Mouse (Mus musculus) heart, embryonic 11.5 days (tissue): ENCODE data around the gene Cep95. TPM values are rescaled to one million over a fixed set of nuclear protein-coding genes. Genes with fewer than 3 reads are reported as not detected.

Experiments
- ATAC-seq: fragments of 200-750 bp; cut with Nextera tagmentation; replicated peaks from 2 replicates; pipeline ENCODE4 v1.8.0; 2017; ENCODE audit warnings: moderate library complexity; ENCODE audit not compliant: insufficient number of reproducible peaks, low FRiP score, low TSS enrichment
- H3K27ac ChIP-seq: fragments of 300-500 bp; sonication (generic); 2 replicates; pipeline ENCODE4 v1.5.1; 2014; ENCODE audit warnings: mild to moderate bottlenecking, low read depth, low read length
- H3K27me3 ChIP-seq: fragments of 300-500 bp; sonication (generic); 2 replicates; pipeline ENCODE4 v1.6.1; 2014; ENCODE audit warnings: mild to moderate bottlenecking, low read length, mixed read lengths; ENCODE audit not compliant: control insufficient read depth, insufficient read depth
- H3K36me3 ChIP-seq: fragments of 300-500 bp; sonication (generic); 2 replicates; pipeline ENCODE4 v1.6.1; 2014; ENCODE audit warnings: mild to moderate bottlenecking, low read length, moderate library complexity, mixed read lengths; ENCODE audit not compliant: control insufficient read depth, insufficient read depth
- H3K4me1 ChIP-seq: fragments of 300-500 bp; sonication (generic); 2 replicates; pipeline ENCODE4 v1.6.1; 2014; ENCODE audit warnings: low read length; ENCODE audit not compliant: control insufficient read depth, insufficient read depth
- H3K4me2 ChIP-seq: fragments of 300-500 bp; sonication (generic); 2 replicates; pipeline ENCODE4 v1.6.1; 2014; ENCODE audit warnings: mild to moderate bottlenecking, moderate library complexity
- H3K4me3 ChIP-seq: fragments of 300-500 bp; sonication (generic); 2 replicates; pipeline ENCODE4 v1.5.1; 2014; ENCODE audit warnings: low read depth, low read length
- H3K9ac ChIP-seq: fragments of 300-500 bp; sonication (generic); 2 replicates; pipeline ENCODE4 v1.6.1; 2014; ENCODE audit warnings: mild to moderate bottlenecking, low read depth, low read length, moderate library complexity
- H3K9me3 ChIP-seq: fragments of 300-500 bp; sonication (generic); replicated peaks from 2 replicates; pipeline ENCODE4 v1.6.1; 2016; ENCODE audit warnings: low read length; ENCODE audit not compliant: control insufficient read depth
- WGBS: fragments of 180-500 bp; shearing (Covaris S2); extraction: QIAGEN DNeasy Blood & Tissue Kit; methylation state at CpG from one replicate; pipeline ENCODE4 v1.1.7; 2014; ENCODE audit not compliant: insufficient replicate concordance; 5-methylcytosine and 5-hydroxymethylcytosine counted together
- polyA plus RNA-seq: library from polyadenylated mRNA; unstranded; fragments of >200 nt; fragmentation: Nextera tagmentation; extraction: Ambion mirVana; gene quantifications from 2 replicates; pipeline ENCODE4 v1.2.1, GENCODE M21; 2014

The Cep95 gene
- polyA plus RNA-seq, 1 experiment from 2014 or later = 17.0 TPM

- 0 out of 2 replicates have a peak, but pooled peaks cover 2% of the 10 kb centered on the region for H3K9me3 ChIP-seq
- no peaks in the 10 kb centered on the region for H3K36me3 ChIP-seq
- H3K4me1 ChIP-seq = peaks cover 4% of the 10 kb centered on the region; the same call in 1 of the 2 replicates
- H3K9ac ChIP-seq = no peak within 1 kb of the TSS
- no peaks in the 10 kb centered on the region for H3K27me3 ChIP-seq
- no peak within 1 kb of the TSS for H3K27ac ChIP-seq
- ATAC-seq = no peak
- H3K4me2 ChIP-seq = no peak within 1 kb of the TSS
- 79% methylated on average over 17 of the region's 17 CpGs for WGBS
- no peak within 1 kb of the TSS for H3K4me3 ChIP-seq
Observed at GRCm38 (mm10) chr11:106751039-106752018, 37.7 kb upstream of the Cep95 start, which contains the start of gene Milr1. Gene Milr1, plus strand, starts transcription at chr11:106751226.

GRCm38 (mm10) chr11:106752103-106752502 is 36.9 kb upstream of the Cep95 start:
- H3K9ac ChIP-seq = no peak overlapping the region
- 0 out of 2 replicates have a peak, but pooled peaks cover 2% of the 10 kb centered on the region for H3K9me3 ChIP-seq
- H3K27ac ChIP-seq = no peak overlapping the region
- H3K4me2 ChIP-seq = no peak overlapping the region
- no peaks in the 10 kb centered on the region for H3K27me3 ChIP-seq
- no peak overlapping the region for H3K4me3 ChIP-seq
- no peak for ATAC-seq
- no peaks in the 10 kb centered on the region for H3K36me3 ChIP-seq
- WGBS = 72% methylated on average over 7 of the region's 7 CpGs
- H3K4me1 ChIP-seq = peaks cover 4% of the 10 kb centered on the region; the same call in 1 of the 2 replicates

- no peak overlapping the region for H3K9ac ChIP-seq
- peaks cover 9% of the 10 kb centered on the region for H3K4me1 ChIP-seq
- H3K27ac ChIP-seq = no peak overlapping the region
- ATAC-seq = no peak
- no peaks in the 10 kb centered on the region for H3K9me3 ChIP-seq
- no peak overlapping the region for H3K4me2 ChIP-seq
- H3K36me3 ChIP-seq = no peaks in the 10 kb centered on the region
- H3K4me3 ChIP-seq = no peak overlapping the region
- WGBS = 61% methylated on average over 6 of the region's 6 CpGs
- H3K27me3 ChIP-seq = no peaks in the 10 kb centered on the region
Observed at GRCm38 (mm10) chr11:106753314-106753713, 35.7 kb upstream of the Cep95 start.

GRCm38 (mm10) chr11:106755583-106755982 is 33.5 kb upstream of the Cep95 start:
- H3K27me3 ChIP-seq = no peaks in the 10 kb centered on the region
- no peak for ATAC-seq
- H3K4me1 ChIP-seq = peaks cover 5% of the 10 kb centered on the region
- no peak overlapping the region for H3K27ac ChIP-seq
- WGBS = 28% methylated on average over 5 of the region's 5 CpGs
- no peaks in the 10 kb centered on the region for H3K9me3 ChIP-seq
- H3K9ac ChIP-seq = no peak overlapping the region
- H3K4me2 ChIP-seq = no peak overlapping the region
- no peaks in the 10 kb centered on the region for H3K36me3 ChIP-seq
- H3K4me3 ChIP-seq = no peak overlapping the region

- H3K36me3 ChIP-seq = no peaks in the 10 kb centered on the region
- ATAC-seq = no peak
- H3K9me3 ChIP-seq = no peaks in the 10 kb centered on the region
- no peak overlapping the region for H3K9ac ChIP-seq
- H3K27me3 ChIP-seq = no peaks in the 10 kb centered on the region
- H3K27ac ChIP-seq = no peak overlapping the region
- no peak overlapping the region for H3K4me2 ChIP-seq
- 96% methylated on average over 3 of the region's 3 CpGs for WGBS
- H3K4me3 ChIP-seq = no peak overlapping the region
- H3K4me1 ChIP-seq = peaks cover 30% of the 10 kb centered on the region
Observed at GRCm38 (mm10) chr11:106759028-106759427, 30.0 kb upstream of the Cep95 start.

- Histone ChIP-seq H3K36me3 (no peaks in the 10 kb centered on the region), H3K27ac (0 out of 2 replicates have a peak overlapping the region, but pooled peaks have one; percentile 94), H3K4me3 (no peak overlapping the region), H3K4me2 (no peak overlapping the region), H3K9me3 (no peaks in the 10 kb centered on the region), H3K4me1 (peaks cover 35% of the 10 kb centered on the region), H3K9ac (no peak overlapping the region), H3K27me3 (no peaks in the 10 kb centered on the region)
- whole genome bisulfite sequencing = 83% methylated on average over 5 of the region's 5 CpGs
- no peak for ATAC-seq
Observed at GRCm38 (mm10) chr11:106760511-106760910, 28.5 kb upstream of the Cep95 start.

GRCm38 (mm10) chr11:106762139-106762799 is 26.8 kb upstream of the Cep95 start:
- Histone ChIP-seq H3K4me2 (peak overlapping the region; percentile 5; the same call in 1 of the 2 replicates), H3K4me3 (no peak overlapping the region), H3K9me3 (no peaks in the 10 kb centered on the region), H3K27me3 (no peaks in the 10 kb centered on the region), H3K27ac (peak overlapping the region; percentile 94), H3K4me1 (peaks cover 35% of the 10 kb centered on the region), H3K9ac (no peak overlapping the region), H3K36me3 (peaks cover 10% of the 10 kb centered on the region; the same call in 1 of the 2 replicates)
- 3% methylated on average over 5 of the region's 5 CpGs for WGBS
- peak; percentile 65 for ATAC-seq

- Histone ChIP-seq H3K4me2 (peak overlapping the region; percentile 5; the same call in 1 of the 2 replicates), H3K4me3 (no peak overlapping the region), H3K27ac (peak overlapping the region; percentile 94), H3K9me3 (no peaks in the 10 kb centered on the region), H3K36me3 (peaks cover 15% of the 10 kb centered on the region), H3K9ac (peak overlapping the region; percentile 43; the same call in 1 of the 2 replicates), H3K27me3 (no peaks in the 10 kb centered on the region), H3K4me1 (peaks cover 33% of the 10 kb centered on the region)
- 48% methylated on average over 9 of the region's 9 CpGs for WGBS
- ATAC-seq = no peak
Observed at GRCm38 (mm10) chr11:106762800-106763185, 26.3 kb upstream of the Cep95 start.
